Mouse (Mus musculus) forebrain, embryonic 10.5 days (tissue): ENCODE measurements around the gene Fgf23. TPM values are rescaled to one million over a fixed set of nuclear protein-coding genes. Genes with fewer than 3 reads are reported as not detected.

Experiments used
- DNase-seq: peaks from one replicate; pipeline ENCODE4 v3.0.0-alpha.2; 2017; ENCODE audit warnings: low spot score; ENCODE audit errors: extremely low spot score
- H3K27ac ChIP-seq: fragments of 300-500 bp; sonication (generic); 2 replicates; pipeline ENCODE4 v1.5.1; 2016; ENCODE audit warnings: mild to moderate bottlenecking
- H3K27me3 ChIP-seq: fragments of 300-500 bp; sonication (generic); 2 replicates; pipeline ENCODE4 v1.6.1; 2016; ENCODE audit warnings: mild to moderate bottlenecking; ENCODE audit not compliant: poor library complexity, severe bottlenecking
- H3K36me3 ChIP-seq: fragments of 300-500 bp; sonication (generic); replicated peaks from 2 replicates; pipeline ENCODE4 v1.6.1; 2016; ENCODE audit warnings: mild to moderate bottlenecking, moderate library complexity
- H3K4me1 ChIP-seq: fragments of 300-500 bp; sonication (generic); 2 replicates; pipeline ENCODE4 v1.6.1; 2016
- H3K4me3 ChIP-seq: fragments of 300-500 bp; sonication (generic); 2 replicates; pipeline ENCODE4 v1.5.1; 2016; ENCODE audit warnings: mild to moderate bottlenecking, moderate library complexity
- H3K9me3 ChIP-seq: fragments of 300-500 bp; sonication (generic); 2 replicates; pipeline ENCODE4 v1.6.1; 2016; ENCODE audit warnings: mild to moderate bottlenecking, moderate library complexity
- WGBS: fragments of 180-500 bp; shearing (Covaris S2); methylation state at CpG from one replicate; pipeline ENCODE4 v1.1.7; 2016; 5-methylcytosine and 5-hydroxymethylcytosine counted together
- polyA plus RNA-seq: library from polyadenylated mRNA; unstranded; fragments of >200 nt; fragmentation: Nextera tagmentation; extraction: Ambion mirVana; gene quantifications from 2 replicates; pipeline ENCODE4 v1.2.1, GENCODE M21; 2016

Fgf23 gene
- polyA plus RNA-seq = 0.14 TPM in 1 of 2 replicates, not detected in the other

DNA sequence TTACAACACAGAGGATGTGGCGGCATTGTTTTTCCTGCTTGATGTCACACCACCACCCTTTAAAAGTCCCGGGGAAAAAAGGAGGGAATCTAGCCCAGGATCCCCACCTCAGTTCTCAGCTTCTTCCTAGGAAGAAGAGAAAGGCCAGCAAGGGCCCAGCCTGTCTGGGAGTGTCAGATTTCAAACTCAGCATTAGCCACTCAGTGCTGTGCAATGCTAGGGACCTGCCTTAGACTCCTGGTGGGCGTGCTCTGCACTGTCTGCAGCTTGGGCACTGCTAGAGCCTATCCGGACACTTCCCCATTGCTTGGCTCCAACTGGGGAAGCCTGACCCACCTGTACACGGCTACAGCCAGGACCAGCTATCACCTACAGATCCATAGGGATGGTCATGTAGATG lies at the start of gene Fgf23:
Fgf23 (plus strand) TSS at position 86 of the 400 bp plus-strand sequence.
- no peaks in the 10 kb centered on the region for H3K36me3 ChIP-seq
- H3K27ac ChIP-seq = 0 out of 2 replicates have a peak within 1 kb of the TSS, but pooled peaks have one; percentile 35
- peaks cover 13% of the 10 kb centered on the region; the same call in 1 of the 2 replicates for H3K27me3 ChIP-seq
- H3K4me1 ChIP-seq = peaks cover 11% of the 10 kb centered on the region
- 9% methylated on average over 5 of the region's 5 CpGs for WGBS
- no peak within 1 kb of the TSS for H3K4me3 ChIP-seq
- H3K9me3 ChIP-seq = no peaks in the 10 kb centered on the region
- DNase-seq = peak; percentile 43

DNA sequence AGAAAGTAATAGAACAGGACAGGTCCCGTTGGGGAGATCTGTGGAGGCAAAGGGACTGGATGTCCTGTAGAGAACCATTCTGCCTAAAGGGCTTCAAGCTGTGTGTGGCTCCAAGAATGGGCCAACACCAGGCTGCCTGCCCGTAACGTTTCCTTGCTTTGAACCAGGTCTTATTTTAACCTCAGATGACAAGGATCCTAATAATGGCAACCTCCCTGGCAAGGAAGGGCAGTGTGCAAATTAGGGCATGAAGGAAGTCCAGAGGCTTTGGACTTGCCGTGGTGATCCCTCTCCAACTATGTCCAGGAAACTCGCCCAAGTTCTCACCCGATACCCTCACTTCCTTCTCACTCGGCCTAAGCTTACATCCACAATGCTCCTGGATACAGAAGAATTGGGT lies 47.9 kb upstream of the Fgf23 start:
- WGBS = 81% methylated on average over 7 of the region's 7 CpGs
- no peak overlapping the region for H3K27ac ChIP-seq

DNA sequence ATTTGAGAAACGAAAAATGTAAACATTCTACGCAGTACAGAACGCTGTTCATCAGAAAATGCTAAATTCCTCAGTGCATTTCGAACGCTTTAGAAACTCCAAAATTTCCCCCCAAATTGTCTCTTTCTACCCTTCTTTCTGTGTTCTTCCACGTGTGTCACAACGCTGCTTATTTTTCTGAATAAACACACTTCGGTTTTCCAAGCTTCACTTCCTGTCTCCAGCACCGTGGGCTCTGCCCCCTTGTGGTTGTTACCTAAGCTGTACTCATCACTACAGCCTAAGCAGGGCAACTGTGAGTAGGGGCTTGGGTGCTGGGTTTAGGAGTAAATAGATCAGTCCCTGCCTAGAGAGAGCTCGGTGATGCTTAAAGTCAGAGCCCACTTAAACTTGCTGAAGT lies 37.9 kb upstream of the Fgf23 start:
- H3K9me3 ChIP-seq = no peaks in the 10 kb centered on the region
- H3K27ac ChIP-seq = no peak overlapping the region
- no peak overlapping the region for H3K4me3 ChIP-seq
- 40% methylated on average over 10 of the region's 10 CpGs for WGBS
- no peak for DNase-seq
- no peaks in the 10 kb centered on the region for H3K36me3 ChIP-seq
- H3K4me1 ChIP-seq = peaks cover 3% of the 10 kb centered on the region; the same call in 1 of the 2 replicates
- H3K27me3 ChIP-seq = no peaks in the 10 kb centered on the region

More for the DNA sequence above, 47.9 kb upstream of the Fgf23 start:
- no peaks in the 10 kb centered on the region for H3K9me3 ChIP-seq
- H3K36me3 ChIP-seq = no peaks in the 10 kb centered on the region
- peaks cover 23% of the 10 kb centered on the region for H3K27me3 ChIP-seq
- no peak overlapping the region for H3K4me3 ChIP-seq
- H3K4me1 ChIP-seq = peaks cover 13% of the 10 kb centered on the region
- no peak for DNase-seq

DNA sequence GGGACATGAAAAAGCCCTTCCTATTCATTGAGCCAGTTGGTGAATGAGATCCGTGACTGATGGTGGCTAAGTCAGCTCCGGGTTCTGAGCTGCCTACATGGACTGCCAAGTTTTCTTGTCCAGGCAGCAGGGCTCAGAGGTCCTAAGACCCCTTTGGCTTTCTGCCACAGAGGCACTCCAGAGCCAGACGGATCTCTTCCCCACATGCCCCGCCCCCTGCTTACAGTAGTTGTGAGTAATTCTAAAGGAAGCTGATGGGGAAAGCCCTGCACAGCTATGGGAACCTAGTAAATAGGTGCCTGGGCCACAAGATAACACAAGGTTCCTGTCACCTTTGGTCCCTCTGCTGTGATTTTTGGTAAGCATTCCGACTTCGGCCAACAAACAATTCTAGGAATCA lies 27.8 kb upstream of the Fgf23 start:
- 70% methylated on average over 6 of the region's 6 CpGs for WGBS
- Histone ChIP-seq H3K4me3 (no peak overlapping the region), H3K27ac (no peak overlapping the region), H3K4me1 (no peaks in the 10 kb centered on the region), H3K27me3 (no peaks in the 10 kb centered on the region), H3K36me3 (no peaks in the 10 kb centered on the region), H3K9me3 (no peaks in the 10 kb centered on the region)
- DNase-seq = no peak

DNA sequence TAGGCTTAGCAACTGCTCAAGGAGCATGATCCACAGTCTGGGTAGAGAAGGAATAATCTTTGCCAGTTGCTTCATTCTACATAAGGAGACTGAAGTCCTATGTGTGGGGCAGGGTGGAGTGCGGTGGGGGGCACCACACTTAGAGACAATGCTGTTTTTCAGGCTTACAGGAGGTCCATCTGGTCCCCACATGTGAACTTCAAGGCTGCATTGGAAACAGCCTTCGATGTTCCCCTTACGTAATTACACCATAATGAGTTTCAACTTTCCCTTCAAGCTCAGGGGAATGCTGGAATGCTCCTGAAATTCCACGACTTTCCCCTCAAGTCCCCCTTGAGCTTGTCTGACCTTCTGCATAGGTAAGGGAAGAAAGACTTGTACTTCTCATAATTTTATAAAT lies 21.9 kb upstream of the Fgf23 start:
- WGBS = 67% methylated on average over 4 of the region's 4 CpGs
- no peak for DNase-seq
- 0 out of 2 replicates have a peak, but pooled peaks cover 7% of the 10 kb centered on the region for H3K4me1 ChIP-seq

DNA sequence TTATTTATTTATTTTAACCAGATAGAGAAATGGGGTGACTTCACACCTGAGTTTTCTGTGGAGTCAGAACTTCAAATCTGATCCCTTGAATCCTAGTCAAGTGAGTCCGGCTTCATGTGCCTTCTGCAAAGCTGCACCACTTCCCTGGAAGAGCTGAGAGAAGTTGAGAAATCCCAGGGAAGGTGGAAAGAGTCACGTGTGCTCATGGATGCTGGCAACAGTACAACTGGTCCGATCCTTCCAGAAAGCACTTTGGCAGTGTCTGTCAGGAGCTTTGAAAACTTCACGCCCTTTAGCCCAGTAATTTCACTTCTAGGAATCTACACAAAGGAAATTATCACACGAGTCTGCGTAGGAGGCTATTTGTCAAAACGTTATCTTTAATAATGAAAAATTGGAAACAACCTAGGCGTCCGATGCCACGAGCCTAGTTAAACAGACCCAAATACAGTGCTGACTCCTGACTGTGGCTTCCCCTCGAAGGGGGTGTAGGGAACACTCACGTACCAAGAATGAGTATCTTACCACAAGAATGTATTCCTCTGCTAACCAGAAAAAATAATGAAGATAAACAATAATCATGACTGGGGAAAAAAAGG lies 15.6 kb upstream of the Fgf23 start:
- H3K4me3 ChIP-seq = no peak overlapping the region
- no peaks in the 10 kb centered on the region for H3K36me3 ChIP-seq
- no peak for DNase-seq
- H3K27ac ChIP-seq = no peak overlapping the region
- H3K27me3 ChIP-seq = no peaks in the 10 kb centered on the region
- no peaks in the 10 kb centered on the region for H3K4me1 ChIP-seq
- WGBS = 93% methylated on average over 12 of the region's 12 CpGs
- H3K9me3 ChIP-seq = no peaks in the 10 kb centered on the region

More for the DNA sequence above, 21.9 kb upstream of the Fgf23 start:
- Histone ChIP-seq H3K4me3 (no peak overlapping the region), H3K9me3 (no peaks in the 10 kb centered on the region), H3K36me3 (no peaks in the 10 kb centered on the region), H3K27ac (no peak overlapping the region), H3K27me3 (no peaks in the 10 kb centered on the region)

DNA sequence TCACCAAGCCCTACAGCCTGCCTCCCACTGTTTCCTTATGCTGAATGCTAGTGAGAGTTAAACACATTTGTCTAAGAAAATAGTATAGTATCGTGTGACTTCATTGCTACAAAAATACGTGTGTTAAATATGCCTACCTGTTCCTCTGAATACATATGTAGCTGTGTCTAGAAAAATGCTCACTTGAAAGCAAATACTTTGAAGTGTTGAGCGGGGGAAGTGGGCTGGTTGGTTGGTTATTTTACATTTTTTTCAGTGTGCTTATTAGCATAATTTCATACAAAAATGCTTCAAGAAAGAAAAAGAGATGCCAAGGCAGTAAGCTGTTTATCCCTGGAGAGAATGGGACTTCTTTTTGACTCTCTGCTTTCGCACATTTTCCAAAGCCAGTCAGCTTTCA lies 12.7 kb upstream of the Fgf23 start:
- 90% methylated on average over 4 of the region's 4 CpGs for WGBS
- DNase-seq = no peak
- Histone ChIP-seq H3K9me3 (no peaks in the 10 kb centered on the region), H3K4me3 (no peak overlapping the region), H3K27me3 (peaks cover 14% of the 10 kb centered on the region), H3K27ac (no peak overlapping the region), H3K4me1 (peaks cover 7% of the 10 kb centered on the region), H3K36me3 (no peaks in the 10 kb centered on the region)

DNA sequence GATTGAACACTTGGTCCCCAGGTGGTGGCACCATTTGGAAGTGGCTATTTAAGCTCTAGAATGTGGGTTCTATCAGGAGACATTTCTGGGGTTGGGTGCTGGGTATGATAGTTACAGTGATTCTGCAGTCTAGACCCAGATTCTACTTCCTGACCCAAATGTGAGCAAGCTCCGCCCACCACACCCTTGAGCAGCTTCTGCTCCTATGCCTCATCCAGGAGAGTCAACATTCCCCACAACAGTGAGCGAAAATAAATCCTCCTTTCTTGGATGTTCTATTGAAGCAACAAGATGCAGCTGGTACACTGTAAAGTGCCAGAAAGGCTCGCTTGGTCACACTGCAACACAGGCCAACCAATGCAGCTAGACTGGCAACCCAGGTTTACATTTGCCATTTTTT lies 8.8 kb upstream of the Fgf23 start:
- no peak for DNase-seq
- peaks cover 30% of the 10 kb centered on the region for H3K27me3 ChIP-seq
- H3K4me3 ChIP-seq = no peak overlapping the region
- peaks cover 10% of the 10 kb centered on the region for H3K4me1 ChIP-seq
- H3K9me3 ChIP-seq = no peaks in the 10 kb centered on the region
- 82% methylated on average over 3 of the region's 3 CpGs for WGBS
- no peak overlapping the region for H3K27ac ChIP-seq
- no peaks in the 10 kb centered on the region for H3K36me3 ChIP-seq

DNA sequence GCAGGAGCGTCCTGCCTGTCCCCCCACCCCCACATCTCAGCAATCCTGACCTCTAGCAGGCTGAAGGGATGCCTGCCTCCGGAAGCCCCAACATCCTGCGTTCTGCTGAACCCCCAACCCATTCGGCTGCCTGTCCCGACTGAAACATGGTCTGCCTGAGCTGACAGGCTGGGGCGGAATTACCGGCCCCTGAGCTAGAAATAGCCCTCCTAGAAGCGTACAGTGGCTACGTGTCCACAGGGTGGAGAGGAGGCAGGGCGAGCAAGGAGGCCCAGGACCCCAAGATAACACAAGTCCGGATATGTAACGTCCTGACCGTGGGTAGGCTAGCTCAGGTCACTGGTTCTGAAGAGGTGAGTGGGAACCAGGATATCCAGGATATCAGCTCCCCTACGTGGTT lies 7.9 kb upstream of the Fgf23 start:
- no peaks in the 10 kb centered on the region for H3K36me3 ChIP-seq
- 8% methylated on average over 14 of the region's 14 CpGs for WGBS
- peak overlapping the region; percentile 18 for H3K4me3 ChIP-seq
- peaks cover 30% of the 10 kb centered on the region for H3K27me3 ChIP-seq
- DNase-seq = no peak
- H3K9me3 ChIP-seq = no peaks in the 10 kb centered on the region
- H3K4me1 ChIP-seq = peaks cover 10% of the 10 kb centered on the region
- H3K27ac ChIP-seq = 0 out of 2 replicates have a peak overlapping the region, but pooled peaks have one; percentile 25

DNA sequence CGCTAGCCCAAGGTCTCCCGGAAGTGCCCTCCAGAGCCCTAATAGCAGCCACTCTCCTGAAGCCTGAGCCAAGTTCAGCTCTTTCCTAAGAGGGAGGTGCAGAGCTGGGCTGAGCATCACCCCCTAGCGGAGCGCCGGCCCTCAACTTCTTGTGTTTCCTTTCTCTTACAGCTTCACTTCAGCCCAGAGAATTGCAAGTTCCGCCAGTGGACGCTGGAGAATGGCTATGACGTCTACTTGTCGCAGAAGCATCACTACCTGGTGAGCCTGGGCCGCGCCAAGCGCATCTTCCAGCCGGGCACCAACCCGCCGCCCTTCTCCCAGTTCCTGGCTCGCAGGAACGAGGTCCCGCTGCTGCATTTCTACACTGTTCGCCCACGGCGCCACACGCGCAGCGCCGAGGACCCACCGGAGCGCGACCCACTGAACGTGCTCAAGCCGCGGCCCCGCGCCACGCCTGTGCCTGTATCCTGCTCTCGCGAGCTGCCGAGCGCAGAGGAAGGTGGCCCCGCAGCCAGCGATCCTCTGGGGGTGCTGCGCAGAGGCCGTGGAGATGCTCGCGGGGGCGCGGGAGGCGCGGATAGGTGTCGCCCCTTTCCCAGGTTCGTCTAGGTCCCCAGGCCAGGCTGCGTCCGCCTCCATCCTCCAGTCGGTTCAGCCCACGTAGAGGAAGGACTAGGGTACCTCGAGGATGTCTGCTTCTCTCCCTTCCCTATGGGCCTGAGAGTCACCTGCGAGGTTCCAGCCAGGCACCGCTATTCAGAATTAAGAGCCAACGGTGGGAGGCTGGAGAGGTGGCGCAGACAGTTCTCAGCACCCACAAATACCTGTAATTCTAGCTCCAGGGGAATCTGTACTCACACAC lies 7.4 kb downstream of the Fgf23 start:
- DNase-seq = peak; percentile 80
- Histone ChIP-seq H3K27ac (peak overlapping the region; percentile 85), H3K27me3 (peaks cover 62% of the 10 kb centered on the region), H3K4me3 (peak overlapping the region; percentile 81), H3K9me3 (no peaks in the 10 kb centered on the region), H3K36me3 (no peaks in the 10 kb centered on the region), H3K4me1 (peaks cover 13% of the 10 kb centered on the region)
- WGBS = 1% methylated on average over 59 of the region's 59 CpGs

DNA sequence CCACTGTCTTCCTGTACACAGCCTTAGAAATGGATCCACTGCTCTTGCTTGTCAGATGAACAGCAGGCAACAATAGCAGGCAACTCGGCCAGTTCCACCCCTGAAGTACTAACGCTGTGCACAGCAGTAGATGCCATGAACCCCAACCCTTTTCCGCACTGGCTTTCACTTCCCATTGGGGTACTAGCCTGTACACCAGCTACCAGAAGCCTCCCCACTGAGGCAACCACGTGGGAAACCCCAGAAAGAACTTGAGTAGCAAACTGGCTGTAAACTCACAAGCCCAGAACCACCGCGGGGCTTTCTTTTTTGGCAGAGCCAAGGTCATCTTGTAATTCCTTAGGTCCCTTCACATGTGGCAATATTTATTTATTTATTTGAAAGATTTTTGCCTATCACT lies 9.1 kb downstream of the Fgf23 start:
- Histone ChIP-seq H3K9me3 (no peaks in the 10 kb centered on the region), H3K4me3 (no peak overlapping the region), H3K27me3 (peaks cover 57% of the 10 kb centered on the region), H3K4me1 (peaks cover 13% of the 10 kb centered on the region), H3K27ac (no peak overlapping the region), H3K36me3 (no peaks in the 10 kb centered on the region)
- 75% methylated on average over 6 of the region's 6 CpGs for WGBS
- DNase-seq = no peak

DNA sequence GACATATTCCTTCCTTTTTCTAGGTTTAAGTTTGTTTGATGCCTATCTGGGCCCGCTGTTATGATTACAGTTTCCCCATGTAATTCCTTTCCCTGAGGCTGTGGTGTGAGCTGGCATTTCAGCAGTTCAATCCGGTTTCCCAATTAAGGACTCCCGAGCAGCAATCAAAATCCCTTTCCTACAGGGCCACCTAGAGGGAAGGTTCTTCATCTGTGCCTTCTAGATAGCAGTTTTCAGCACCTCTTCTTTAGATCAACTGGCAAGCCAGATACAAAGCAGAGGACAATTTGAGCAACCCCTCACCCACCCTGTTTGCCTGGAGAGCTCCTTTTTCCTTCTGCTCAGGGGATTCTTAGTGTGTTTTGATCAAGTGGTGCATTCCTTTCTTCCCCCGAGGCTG lies 14.0 kb downstream of the Fgf23 start:
- Histone ChIP-seq H3K27ac (no peak overlapping the region), H3K27me3 (peaks cover 16% of the 10 kb centered on the region), H3K9me3 (no peaks in the 10 kb centered on the region), H3K4me3 (no peak overlapping the region), H3K4me1 (no peaks in the 10 kb centered on the region), H3K36me3 (peaks cover 43% of the 10 kb centered on the region)
- WGBS = 79% methylated on average over 4 of the region's 4 CpGs
- no peak for DNase-seq

DNA sequence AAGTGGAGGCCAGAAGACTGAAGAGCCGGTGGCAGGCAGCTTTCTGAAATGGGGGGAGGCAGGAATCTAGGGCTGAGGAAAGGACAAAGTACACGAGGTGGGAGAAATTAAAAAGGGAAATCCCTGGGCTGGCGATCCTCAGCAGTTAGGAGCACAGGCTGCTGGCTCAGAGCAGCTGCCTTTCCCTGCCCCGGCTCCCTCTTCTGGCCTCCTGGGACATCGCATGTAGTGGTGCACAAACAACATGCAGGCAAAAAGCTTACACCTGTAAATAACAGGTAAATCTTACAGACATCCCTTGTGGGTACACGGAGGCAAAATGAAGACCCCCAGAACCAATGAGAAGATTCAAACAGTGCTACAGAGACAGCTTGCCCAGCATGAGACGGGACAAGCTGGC lies 21.9 kb downstream of the Fgf23 start:
- Histone ChIP-seq H3K4me1 (no peaks in the 10 kb centered on the region), H3K36me3 (peaks cover 30% of the 10 kb centered on the region), H3K27me3 (no peaks in the 10 kb centered on the region), H3K9me3 (no peaks in the 10 kb centered on the region), H3K27ac (no peak overlapping the region), H3K4me3 (no peak overlapping the region)
- 63% methylated on average over 7 of the region's 7 CpGs for WGBS
- DNase-seq = no peak
